Mouse (Mus musculus) heart, embryonic 14.5 days (tissue): ENCODE results near the gene Adat1. TPM values are rescaled to one million over a fixed set of nuclear protein-coding genes. Genes with fewer than 3 reads are reported as not detected.

ENCODE experiments used
- polyA plus RNA-seq: library from polyadenylated mRNA; unstranded; fragments of >200 nt; fragmentation: Nextera tagmentation; extraction: Ambion mirVana; gene quantifications from 2 replicates; pipeline ENCODE4 v1.2.1, GENCODE M21; 2014

Adat1 gene
- polyA plus RNA-seq, 1 experiment from 2014 or later, result 5.2 TPM

Other genes with a start within 250 kb of the Adat1 start
- 49.5 and 50.8 TPM in 2 replicates for gene Bcar1, start 248.5 kb downstream of the Adat1 start, polyA plus RNA-seq
- 110 TPM in 2 replicates for gene Cfdp1, start 138.0 kb downstream of the Adat1 start, polyA plus RNA-seq
- 4.3 and 4.5 TPM in 2 replicates for gene Tmem170, start 115.6 kb downstream of the Adat1 start, polyA plus RNA-seq
- 0.12 TPM in 1 of 2 replicates, not detected in the other for gene Chst5, start 81.9 kb downstream of the Adat1 start, polyA plus RNA-seq
- gene Tmem231, start 58.4 kb downstream of the Adat1 start, polyA plus RNA-seq, result 4.1 and 4.3 TPM in 2 replicates
- 208 and 213 TPM in 2 replicates for gene Gabarapl2, start 51.6 kb downstream of the Adat1 start, polyA plus RNA-seq
- gene Kars, start 19.0 kb upstream of the Adat1 start, polyA plus RNA-seq, result 131 and 142 TPM in 2 replicates
- gene Terf2ip, start 19.1 kb upstream of the Adat1 start, polyA plus RNA-seq, result 18.8 and 19.8 TPM in 2 replicates
- gene Gm6793, start 22.7 kb upstream of the Adat1 start, polyA plus RNA-seq, result 0.50 and 0.59 TPM in 2 replicates